Mouse (Mus musculus) cerebellum, adult 2 months (tissue): Measurements from ENCODE around the gene Proca1.

Experiments used
- CTCF ChIP-seq: fragments of 200-500 bp; IDR thresholded peaks from 2 replicates; pipeline ENCODE4 v1.5.1; 2011; ENCODE audit warnings: low read depth, mild to moderate bottlenecking, control low read depth, low read length, moderate library complexity, borderline replicate concordance; ENCODE audit not compliant: insufficient read depth
- POLR2A ChIP-seq: fragments of 200-500 bp; IDR thresholded peaks from 2 replicates; pipeline ENCODE4 v1.6.1; 2011; ENCODE audit warnings: low read length, control low read depth, borderline replicate concordance; ENCODE audit not compliant: insufficient read depth

DNA sequence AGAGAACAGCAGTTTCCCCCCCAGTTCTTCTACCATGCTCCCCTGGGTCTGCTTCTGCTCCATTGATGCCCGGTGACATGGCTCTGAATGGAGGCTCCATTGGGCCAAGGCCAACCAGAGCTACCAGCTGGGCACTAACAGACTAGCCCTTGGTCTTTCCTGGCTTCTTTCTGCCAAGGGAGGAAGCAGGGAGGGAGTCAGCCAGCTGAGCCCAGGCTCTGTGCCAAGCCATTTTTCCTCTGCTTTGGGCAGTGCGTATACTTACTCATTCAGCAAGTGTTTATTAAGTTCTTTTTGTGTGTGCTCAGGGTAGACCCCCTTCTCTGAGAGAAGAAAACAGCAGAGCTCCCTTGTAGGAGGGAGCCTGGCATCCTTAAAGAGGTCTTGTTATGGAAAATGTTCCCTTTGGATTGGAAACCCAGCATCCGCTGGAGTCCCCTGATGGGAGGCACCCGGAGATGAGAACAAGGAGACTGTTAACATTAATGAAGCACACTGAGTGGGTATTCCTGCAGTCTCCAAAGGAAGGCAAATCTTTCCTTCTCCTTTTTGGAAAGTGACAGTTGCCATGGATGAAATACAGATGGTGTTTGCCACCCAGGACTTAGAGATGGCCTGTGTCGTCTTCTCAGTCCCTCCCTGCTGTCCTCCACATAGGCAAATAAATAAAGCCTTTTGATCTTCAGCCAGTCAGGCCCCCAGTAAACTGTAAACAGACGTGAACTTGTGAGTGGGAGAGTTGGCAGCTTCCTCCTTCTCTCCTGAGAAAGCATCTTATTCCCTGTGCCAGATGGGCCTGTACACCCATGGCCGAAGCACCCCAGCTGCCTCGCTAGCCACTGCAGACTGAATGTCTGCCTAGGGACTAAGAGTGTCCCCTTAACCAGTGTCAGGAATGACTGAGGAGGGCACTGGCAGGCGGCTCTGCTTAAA, 40.6 kb upstream of the Proca1 start:
- TF ChIP-seq POLR2A: no peak
- no peak for TF ChIP-seq CTCF
